Mouse (Mus musculus) activated CD4-positive, CD25-positive, alpha-beta regulatory T cell (primary cell): ENCODE results near the gene Chn2. TPM values are rescaled to one million over a fixed set of nuclear protein-coding genes. Genes with fewer than 3 reads are reported as not detected.

ENCODE experiments used
- polyA plus RNA-seq, 2 experiments: library from polyadenylated mRNA; unstranded; fragments of 100-300 nt; shearing (Covaris generic); gene quantifications; one replicate each; pipeline ENCODE4 v1.2.1; 2017

The Chn2 gene
- polyA plus RNA-seq = 10 to 100 TPM; 17.5 to 19.9 TPM

DNA sequence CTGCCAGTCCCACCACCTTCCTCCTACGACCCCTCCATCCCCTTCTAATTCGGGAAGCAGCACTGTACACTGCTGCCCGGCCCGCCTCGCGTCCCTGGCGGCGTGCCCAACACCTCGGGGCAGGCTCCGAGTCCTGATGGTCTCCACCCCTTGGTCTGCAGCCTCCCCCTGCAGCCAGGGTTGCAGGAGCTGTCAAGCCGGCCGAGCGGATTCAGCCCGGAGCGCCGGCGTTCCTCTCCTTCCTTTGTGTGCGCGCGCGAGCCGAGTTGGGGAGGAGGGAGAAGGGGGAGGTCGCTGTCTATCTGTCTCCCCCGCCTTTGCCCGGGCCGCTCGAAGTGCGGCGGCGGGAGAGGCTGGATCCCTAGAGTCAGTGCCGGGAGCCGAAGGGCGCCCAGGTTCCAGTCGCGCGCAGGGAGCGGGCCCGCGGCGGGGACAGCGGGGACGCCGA, at the start of gene Chn2:
Gene Chn2 (plus strand): TSS at position 198 of the 448 bp plus-strand sequence.

DNA sequence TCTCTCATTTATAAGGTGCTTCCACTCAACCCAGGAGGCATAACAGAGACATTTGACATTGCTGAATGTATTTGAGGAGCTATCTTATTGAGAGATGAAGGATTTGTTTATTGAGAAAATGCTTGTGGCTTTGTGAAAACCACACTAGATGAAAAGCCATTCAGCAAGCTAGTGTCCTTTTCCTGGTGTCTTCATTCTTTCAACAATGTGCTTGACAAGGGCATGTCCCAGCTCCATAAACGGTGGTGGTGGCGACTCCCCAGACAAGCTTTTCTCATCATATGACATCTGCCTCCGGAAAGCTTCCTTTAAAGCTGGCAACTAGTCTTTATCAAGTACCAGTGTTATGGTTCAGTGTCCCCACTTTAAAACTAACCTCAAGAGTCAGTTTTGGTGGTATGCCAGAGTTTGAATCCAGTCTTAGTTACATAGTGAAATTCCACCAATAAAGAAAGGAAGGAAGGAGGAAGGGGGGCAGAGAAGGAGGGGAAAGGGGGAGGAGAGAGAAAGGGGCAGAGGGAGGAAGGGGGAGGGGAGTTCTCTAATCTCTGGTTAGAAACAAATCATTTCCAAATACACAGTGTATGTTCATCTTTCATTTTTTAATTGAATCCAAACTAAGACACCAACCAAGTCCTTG, 286.0 kb downstream of the Chn2 start, which contains the start of gene Prr15:
Gene Prr15 (plus strand): TSS at position 590 of the 640 bp plus-strand sequence.

Other genes starting within 250 kb of the Chn2 start
- under 1 TPM in 1 of 2 experiments, not detected in 1; 0.25 TPM for gene Tril, start 218.7 kb upstream of the Chn2 start, polyA plus RNA-seq
- gene Cpvl, start 60.9 kb upstream of the Chn2 start, polyA plus RNA-seq = not detected